Mouse (Mus musculus) spleen, adult 2 months (tissue): ENCODE measurements around the gene Alg9. TPM values are rescaled to one million over a fixed set of nuclear protein-coding genes. Genes with fewer than 3 reads are reported as not detected.

Experiments
- DNase-seq, 2 experiments: peaks; one replicate each; pipeline versions ENCODE4 v3.0.0 to v3.0.0-alpha.2; 2012 to 2021; ENCODE audit warnings: low spot score in 2 of 2, low read depth in 1 of 2
- H3K27ac ChIP-seq: fragments of 200-500 bp; 2 replicates; pipeline ENCODE4 v1.5.1; 2012; ENCODE audit warnings: low read length, inconsistent platforms; ENCODE audit not compliant: insufficient read depth
- H3K27me3 ChIP-seq: fragments of 200-500 bp; 2 replicates; pipeline ENCODE4 v1.6.1; 2012; ENCODE audit warnings: mild to moderate bottlenecking, moderate library complexity, low read length, inconsistent platforms; ENCODE audit not compliant: control insufficient read depth, insufficient read depth
- H3K36me3 ChIP-seq: fragments of 200-500 bp; 2 replicates; pipeline ENCODE4 v1.6.1; 2012; ENCODE audit warnings: mild to moderate bottlenecking, low read length, inconsistent platforms; ENCODE audit not compliant: control insufficient read depth, insufficient read depth
- H3K4me1 ChIP-seq: fragments of 200-500 bp; 2 replicates; pipeline ENCODE4 v1.6.1; 2011; ENCODE audit warnings: inconsistent platforms; ENCODE audit not compliant: control insufficient read depth, insufficient read depth, insufficient read length
- H3K4me3 ChIP-seq: fragments of 200-500 bp; 2 replicates; pipeline ENCODE4 v1.5.1; 2011; ENCODE audit warnings: mild to moderate bottlenecking, inconsistent platforms; ENCODE audit not compliant: insufficient read depth, insufficient read length; ENCODE audit errors: extremely low read depth
- CTCF ChIP-seq: fragments of 200-500 bp; IDR thresholded peaks from 2 replicates; pipeline ENCODE4 v1.5.1; 2011; ENCODE audit warnings: mild to moderate bottlenecking, inconsistent platforms; ENCODE audit not compliant: insufficient read depth, insufficient read length, insufficient replicate concordance; ENCODE audit errors: extremely low read depth
- POLR2A ChIP-seq: fragments of 200-500 bp; IDR thresholded peaks from 2 replicates; pipeline ENCODE4 v1.6.1; 2011; ENCODE audit warnings: low read depth, low read length, inconsistent platforms
- WGBS: fragments of 180-500 bp; shearing (Covaris S2); methylation state at CpG from one replicate; pipeline ENCODE4 v1.1.7; 2018; 5-methylcytosine and 5-hydroxymethylcytosine counted together
- polyA plus RNA-seq: library from polyadenylated mRNA; depleted of rRNA; stranded (reverse); fragments of >200 nt; gene quantifications from 2 replicates; pipeline ENCODE4 v1.2.3, GENCODE M21; 2012

Gene Alg9
- polyA plus RNA-seq, 1 experiment = 10.4 TPM

DNA sequence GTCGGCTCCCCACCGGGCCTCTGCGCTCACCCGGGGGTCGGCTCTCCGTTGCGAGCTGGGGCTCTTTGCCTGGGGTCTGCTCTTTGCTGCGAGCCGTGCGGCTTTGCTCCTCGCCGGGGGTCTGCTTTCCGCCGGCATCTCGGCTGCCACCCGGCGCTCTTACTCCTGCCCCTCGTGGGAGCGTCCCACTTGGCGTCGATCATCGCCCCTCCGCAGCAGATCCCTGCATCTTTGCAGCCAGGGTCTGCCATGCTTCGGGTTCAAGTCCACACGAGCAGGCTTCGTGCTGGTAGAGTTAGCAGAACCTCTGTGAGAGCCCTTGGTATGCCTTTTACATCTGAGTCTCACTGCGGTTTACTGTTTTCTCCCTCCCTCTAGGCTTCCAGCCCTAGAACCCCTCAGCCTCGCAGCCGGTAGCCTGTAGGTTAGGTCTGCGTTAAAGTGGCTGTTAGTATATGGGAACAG, 875 bp downstream of the Alg9 start:
- Histone ChIP-seq H3K27ac (no peak overlapping the region), H3K4me3 (peak overlapping the region; percentile 79), H3K36me3 (peaks cover 6% of the 10 kb centered on the region), H3K27me3 (no peaks in the 10 kb centered on the region), H3K4me1 (peaks cover 9% of the 10 kb centered on the region)
- no peak for DNase-seq
- WGBS = under 1% methylated on average over 30 of the region's 30 CpGs
- TF ChIP-seq POLR2A = no peak
- TF ChIP-seq CTCF = no peak

DNA sequence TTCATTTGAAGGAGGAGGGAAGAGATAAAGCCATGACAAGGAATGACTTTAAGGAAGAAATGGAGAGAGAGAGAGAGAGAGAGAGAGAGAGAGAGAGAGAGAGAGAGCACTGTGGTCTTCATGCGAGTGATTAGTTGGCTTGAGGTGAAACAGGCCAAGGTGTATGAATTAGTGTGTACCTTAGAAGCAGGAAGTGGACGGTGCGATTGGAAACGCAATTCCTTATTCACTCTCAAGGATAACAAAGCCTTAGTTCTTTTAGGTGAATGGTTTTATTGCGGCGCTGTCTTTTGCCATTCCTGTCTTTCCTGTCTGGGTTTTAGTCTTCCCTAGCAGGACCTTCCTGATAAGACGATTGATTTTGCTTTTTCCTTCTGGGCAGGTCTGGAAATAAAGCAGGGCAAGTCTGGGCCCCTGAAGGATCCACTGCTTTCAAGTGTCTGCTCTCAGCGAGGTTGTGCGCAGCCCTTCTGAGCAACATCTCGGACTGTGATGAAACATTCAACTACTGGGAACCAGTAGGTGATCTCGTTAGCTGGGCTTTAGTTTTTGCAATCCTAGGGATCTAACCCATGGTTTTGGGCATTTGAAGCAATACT, 1.4 kb downstream of the Alg9 start:
- Histone ChIP-seq H3K4me3 (no peak overlapping the region; the same call in 1 of the 2 replicates), H3K27me3 (no peaks in the 10 kb centered on the region), H3K4me1 (peaks cover 9% of the 10 kb centered on the region), H3K36me3 (peaks cover 7% of the 10 kb centered on the region), H3K27ac (no peak overlapping the region)
- no peak for DNase-seq
- WGBS = 71% methylated on average over 11 of the region's 11 CpGs
- TF ChIP-seq POLR2A = no peak
- TF ChIP-seq CTCF = no peak

DNA sequence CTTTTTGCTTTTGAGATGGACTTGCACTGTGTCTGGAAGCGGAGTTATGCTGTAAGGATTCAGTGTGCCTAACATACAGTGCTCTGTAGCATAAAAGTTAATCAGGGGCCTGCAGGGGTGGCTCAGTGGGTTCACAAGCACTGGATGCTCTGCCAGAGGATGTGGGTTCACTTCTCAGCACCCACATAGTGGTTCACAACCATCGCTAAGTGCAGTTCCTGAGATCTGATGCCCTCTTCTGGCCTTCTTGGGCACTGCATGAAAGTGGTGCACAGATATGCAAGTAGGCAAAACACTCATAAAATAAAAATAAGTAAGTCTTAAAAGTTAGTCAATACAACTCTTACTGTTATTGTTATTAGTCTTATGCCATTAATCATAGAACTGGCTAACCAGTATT, 7.3 kb downstream of the Alg9 start:
- no peak for TF ChIP-seq POLR2A
- peak; percentile 20; the same call in 1 of the 2 replicates for TF ChIP-seq CTCF
- Histone ChIP-seq H3K4me1 (no peaks in the 10 kb centered on the region), H3K36me3 (peaks cover 17% of the 10 kb centered on the region), H3K27me3 (no peaks in the 10 kb centered on the region), H3K4me3 (no peak overlapping the region), H3K27ac (no peak overlapping the region)
- DNase-seq = peak; percentile 32 to 36
- WGBS = 68% methylated on average over 2 of the region's 2 CpGs

DNA sequence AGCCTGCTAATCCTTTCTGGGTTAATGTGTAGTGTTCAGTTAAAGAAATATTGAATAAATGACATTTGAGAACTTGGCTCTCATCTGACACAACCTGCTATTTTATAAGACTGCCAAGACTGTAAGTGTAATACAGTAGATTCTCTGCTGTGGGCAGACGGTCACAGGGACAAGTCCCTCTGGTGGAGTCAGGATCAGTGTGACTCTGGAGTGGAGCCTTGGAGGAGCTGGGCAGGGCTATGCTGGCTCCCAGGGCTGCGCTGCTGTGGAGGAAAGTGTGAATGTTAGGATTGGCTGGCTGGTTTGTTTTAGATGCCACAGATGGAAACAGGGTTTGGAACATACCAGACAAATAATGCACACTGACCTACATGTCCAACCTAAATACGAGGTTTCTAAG, 20.4 kb downstream of the Alg9 start:
- 91% methylated on average over 3 of the region's 3 CpGs for WGBS
- no peaks in the 10 kb centered on the region for H3K4me1 ChIP-seq
- H3K36me3 ChIP-seq = peaks cover 15% of the 10 kb centered on the region
- H3K4me3 ChIP-seq = no peak overlapping the region
- no peak for TF ChIP-seq CTCF
- TF ChIP-seq POLR2A = no peak
- no peak overlapping the region for H3K27ac ChIP-seq
- H3K27me3 ChIP-seq = no peaks in the 10 kb centered on the region
- DNase-seq = no peak

DNA sequence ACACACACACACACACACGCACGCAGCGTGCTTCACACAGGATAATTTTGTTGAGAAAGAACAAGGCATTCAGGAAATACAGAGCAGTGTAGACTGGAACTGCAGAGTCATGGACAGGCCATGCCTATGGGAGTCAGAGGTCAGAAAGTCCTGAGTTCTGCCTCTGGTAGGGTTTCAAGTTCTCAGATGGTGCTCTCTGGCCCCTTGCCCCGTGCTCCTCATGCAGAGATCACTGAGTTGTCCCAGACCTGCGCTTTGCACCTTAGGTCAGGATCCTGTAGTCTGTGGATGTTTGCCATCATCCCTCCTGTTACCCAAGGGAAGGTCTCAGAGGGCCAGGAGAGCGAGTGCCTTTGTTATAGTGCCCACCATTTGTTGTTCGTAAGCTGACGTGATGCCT, 22.0 kb downstream of the Alg9 start:
- H3K27ac ChIP-seq = no peak overlapping the region
- 95% methylated on average over 8 of the region's 8 CpGs for WGBS
- DNase-seq = no peak
- H3K36me3 ChIP-seq = peaks cover 8% of the 10 kb centered on the region
- no peaks in the 10 kb centered on the region for H3K4me1 ChIP-seq
- H3K4me3 ChIP-seq = no peak overlapping the region
- H3K27me3 ChIP-seq = no peaks in the 10 kb centered on the region
- TF ChIP-seq POLR2A (no peak), CTCF (no peak)

DNA sequence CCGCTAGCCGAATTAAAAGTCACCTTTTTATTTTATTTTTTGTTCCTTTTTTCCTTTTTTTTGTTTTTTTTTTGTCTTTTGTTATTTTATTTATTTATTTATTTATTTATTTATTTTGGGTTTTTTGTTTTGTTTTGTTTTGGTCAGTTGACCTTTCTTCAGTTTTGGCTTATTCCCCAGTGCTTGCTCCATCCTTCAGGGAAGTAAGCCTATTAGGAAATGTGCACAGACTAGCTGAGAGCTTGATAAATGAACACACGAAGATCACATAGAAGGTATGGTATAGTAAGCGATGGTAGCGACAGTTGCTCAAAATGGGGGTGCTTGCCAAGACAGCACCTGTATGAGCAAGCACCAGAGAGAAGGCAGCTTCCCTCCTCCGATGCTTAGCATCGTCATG, 22.8 kb downstream of the Alg9 start:
- H3K4me3 ChIP-seq = no peak overlapping the region
- no peak overlapping the region for H3K27ac ChIP-seq
- no peaks in the 10 kb centered on the region for H3K4me1 ChIP-seq
- TF ChIP-seq CTCF (no peak), POLR2A (no peak)
- H3K27me3 ChIP-seq = no peaks in the 10 kb centered on the region
- WGBS = 90% methylated on average over 7 of the region's 7 CpGs
- peaks cover 6% of the 10 kb centered on the region for H3K36me3 ChIP-seq
- DNase-seq = no peak

DNA sequence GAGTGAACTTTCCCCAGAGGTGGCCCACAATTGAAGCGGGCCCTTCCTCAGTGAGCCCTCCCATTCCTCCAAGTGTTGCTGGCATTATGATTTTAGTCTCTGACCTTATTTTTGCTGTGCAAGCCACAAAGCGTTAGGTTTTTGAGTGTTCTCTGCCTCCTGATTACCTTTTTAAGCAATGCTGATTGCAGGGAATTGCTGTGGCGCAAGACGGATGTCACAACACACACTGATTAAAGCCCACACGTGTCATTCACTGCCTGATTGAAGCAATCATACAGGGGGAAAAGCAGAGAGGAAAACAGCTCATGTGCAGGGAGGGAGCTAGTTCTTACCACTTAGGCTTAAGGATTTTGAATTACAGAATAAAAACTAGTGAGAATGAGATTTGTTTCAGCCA, 23.5 kb downstream of the Alg9 start:
- H3K27me3 ChIP-seq = no peaks in the 10 kb centered on the region
- H3K4me3 ChIP-seq = no peak overlapping the region
- TF ChIP-seq POLR2A (no peak), CTCF (no peak)
- DNase-seq = no peak
- H3K4me1 ChIP-seq = no peaks in the 10 kb centered on the region
- H3K27ac ChIP-seq = no peak overlapping the region
- H3K36me3 ChIP-seq = peaks cover 8% of the 10 kb centered on the region
- WGBS = 90% methylated on average over 5 of the region's 5 CpGs
